Mouse (Mus musculus) embryonic fibroblast, embryonic 13.5 days (primary cell): ENCODE measurements at regions not wholly inside any gene's neighbourhood (a gene's known extent, or its start where the extent isn't known, plus 50 kb on each side); places are given as distances from the start of the nearest gene placed in this dataset.
"Not testable (repeated sequence)": the region's sequence is repeated elsewhere in the genome, so short reads cannot be mapped to it uniquely, and the experiment has no call there.

ENCODE experiments used
- H3K27ac ChIP-seq: 2 replicates; pipeline ENCODE4 v1.5.1; 2012; ENCODE audit warnings: low read length, control low read depth, inconsistent platforms; ENCODE audit not compliant: insufficient read depth
- H3K4me1 ChIP-seq: 2 replicates; pipeline ENCODE4 v1.6.1; 2011; ENCODE audit warnings: low read length; ENCODE audit not compliant: control insufficient read depth, insufficient read depth
- H3K4me3 ChIP-seq: 2 replicates; pipeline ENCODE4 v1.5.1; 2011; ENCODE audit warnings: mild to moderate bottlenecking, control low read depth, low read length; ENCODE audit not compliant: insufficient read depth
- CTCF ChIP-seq: IDR thresholded peaks from 2 replicates; pipeline ENCODE4 v1.5.1; 2011; ENCODE audit warnings: mild to moderate bottlenecking, control low read depth, low read length, moderate library complexity, borderline replicate concordance; ENCODE audit not compliant: insufficient read depth
- POLR2A ChIP-seq: IDR thresholded peaks from 2 replicates; pipeline ENCODE4 v1.6.1; 2011; ENCODE audit warnings: low read depth, mild to moderate bottlenecking, control low read depth, low read length, moderate library complexity

DNA sequence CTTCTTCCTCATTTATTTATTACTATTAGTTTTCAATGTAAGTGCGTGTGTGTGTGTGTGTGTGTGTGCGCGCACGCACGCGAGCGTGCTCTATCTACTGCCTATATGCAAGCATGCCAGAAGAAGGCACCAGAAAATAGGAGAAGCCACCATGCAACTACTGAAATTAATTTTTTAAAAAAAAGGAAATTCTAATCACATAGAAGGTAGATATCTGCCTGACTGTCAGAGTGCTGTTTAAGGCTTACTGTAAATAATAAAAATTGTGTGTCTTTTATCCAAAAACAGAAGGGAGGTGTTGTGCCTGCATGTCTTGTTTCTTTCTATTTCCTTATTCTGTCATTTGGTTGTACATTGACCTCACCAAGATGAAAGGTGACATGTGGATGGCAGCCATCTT, 163.1 kb upstream of the Gdi2 start:
- H3K4me1 ChIP-seq, result no peaks in the 10 kb centered on the region
- no peak overlapping the region for H3K27ac ChIP-seq
- no peak for TF ChIP-seq CTCF
- TF ChIP-seq POLR2A, result no peak
- H3K4me3 ChIP-seq, result no peak overlapping the region

DNA sequence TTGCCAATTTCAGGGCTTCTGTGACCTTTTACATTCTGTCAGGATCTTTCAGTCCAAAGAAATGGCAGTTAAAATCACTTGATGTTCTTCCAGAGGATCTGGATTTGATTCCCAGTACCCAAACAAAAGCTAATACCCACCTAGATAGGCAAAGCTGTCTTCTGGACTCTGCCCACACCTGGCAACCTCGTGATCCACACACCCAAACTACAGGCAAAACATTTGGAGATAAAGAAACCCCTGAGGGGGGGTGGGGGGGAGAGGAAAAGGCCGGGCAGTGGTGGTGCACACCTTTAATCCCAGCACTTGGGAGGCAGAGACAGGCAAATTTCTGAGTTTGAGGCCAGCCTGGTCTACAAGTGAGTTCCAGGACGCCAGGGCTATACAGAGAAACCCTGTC, 160.1 kb upstream of the Gdi2 start:
- H3K4me3 ChIP-seq, H3K27ac ChIP-seq, H3K4me1 ChIP-seq: not testable (repeated sequence)

DNA sequence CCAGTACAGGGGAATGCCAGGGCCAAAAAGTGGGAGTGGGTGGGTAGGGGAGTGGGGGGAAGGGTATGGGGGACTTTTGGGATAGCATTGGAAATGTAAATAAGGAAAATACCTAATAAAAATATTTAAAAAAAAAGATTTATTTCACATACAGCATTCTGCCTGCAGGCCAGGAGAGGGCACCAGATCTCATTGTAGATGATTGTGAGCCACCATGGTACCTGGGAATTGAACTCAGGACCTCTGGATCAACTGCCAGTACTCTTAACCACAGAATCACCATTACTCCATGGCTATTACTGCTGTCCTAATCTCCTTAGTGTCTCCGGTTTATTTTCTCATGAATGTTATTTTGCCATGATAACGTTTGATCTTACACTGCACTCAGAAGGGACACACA, 132.1 kb upstream of the Gdi2 start:
- not testable (repeated sequence) for H3K4me3 ChIP-seq, H3K4me1 ChIP-seq, H3K27ac ChIP-seq

DNA sequence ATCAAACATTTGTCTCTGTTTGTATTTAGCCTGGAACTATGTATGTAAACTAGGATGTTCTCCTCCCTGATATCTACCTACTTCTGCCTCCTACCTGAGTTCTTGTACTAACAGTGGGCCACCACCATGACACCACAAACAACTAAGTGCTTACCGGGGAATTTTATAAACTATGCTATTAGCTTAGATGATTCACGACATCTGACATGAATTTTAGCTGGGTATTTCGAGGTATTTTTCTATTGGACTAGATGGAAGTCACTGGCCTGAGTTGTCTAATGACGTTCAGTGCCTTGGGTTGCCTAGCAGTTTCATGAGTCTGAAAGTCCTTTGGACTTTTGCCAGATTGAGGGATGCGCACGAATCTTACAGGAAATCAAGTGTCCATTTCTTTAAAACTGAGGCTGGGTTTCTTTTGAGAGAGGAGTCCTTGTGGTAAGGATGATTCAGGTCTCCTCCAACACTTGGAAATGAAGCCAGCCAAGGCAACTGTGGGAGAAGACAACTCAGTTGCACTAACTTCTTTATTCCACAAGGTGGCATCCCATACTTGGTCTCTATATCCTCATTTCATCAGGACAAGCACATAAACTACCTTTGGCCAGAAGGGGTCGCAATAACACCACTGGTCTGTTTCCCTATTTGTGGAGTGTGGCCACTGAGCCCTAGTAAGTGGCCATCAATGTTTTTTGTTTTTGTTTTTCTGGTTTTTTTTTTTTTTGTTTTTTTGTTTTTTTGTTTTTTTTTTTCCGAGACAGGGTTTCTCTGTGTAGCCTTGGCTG, 131.4 kb upstream of the Gdi2 start:
- not testable (repeated sequence) for H3K4me3 ChIP-seq, H3K4me1 ChIP-seq, H3K27ac ChIP-seq

- H3K4me1 ChIP-seq, H3K4me3 ChIP-seq, H3K27ac ChIP-seq: not testable (repeated sequence)
These were observed 127.6 kb upstream of the Gdi2 start for GRCm38 (mm10) chr13:3410281-3410680.

- Histone ChIP-seq H3K27ac (no peak overlapping the region), H3K4me3 (no peak overlapping the region), H3K4me1 (no peaks in the 10 kb centered on the region)
- TF ChIP-seq POLR2A, result no peak
- no peak for TF ChIP-seq CTCF
These were observed 120.8 kb upstream of the Gdi2 start for GRCm38 (mm10) chr13:3417026-3417425.

DNA sequence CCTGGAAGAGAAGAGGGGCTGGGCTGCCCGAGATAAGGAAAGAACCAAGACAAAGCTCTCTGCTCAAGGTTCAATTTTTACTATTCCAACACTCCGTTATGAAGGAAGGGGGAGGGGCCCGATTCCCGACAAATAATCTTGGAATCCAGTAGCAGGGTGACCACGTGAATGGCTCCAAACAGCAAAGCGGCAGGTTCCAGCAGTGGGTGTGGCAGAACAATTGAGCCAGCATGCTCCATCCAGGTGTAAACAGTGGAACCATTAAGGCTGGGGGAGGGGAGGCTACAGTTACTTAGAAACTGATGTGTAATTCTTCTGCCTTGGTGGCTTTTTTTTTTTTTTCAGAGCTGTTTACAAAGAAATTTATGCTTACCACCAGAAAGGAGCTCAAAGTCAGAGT, 82.5 kb upstream of the Gdi2 start:
- H3K4me3 ChIP-seq, result not testable (repeated sequence)

DNA sequence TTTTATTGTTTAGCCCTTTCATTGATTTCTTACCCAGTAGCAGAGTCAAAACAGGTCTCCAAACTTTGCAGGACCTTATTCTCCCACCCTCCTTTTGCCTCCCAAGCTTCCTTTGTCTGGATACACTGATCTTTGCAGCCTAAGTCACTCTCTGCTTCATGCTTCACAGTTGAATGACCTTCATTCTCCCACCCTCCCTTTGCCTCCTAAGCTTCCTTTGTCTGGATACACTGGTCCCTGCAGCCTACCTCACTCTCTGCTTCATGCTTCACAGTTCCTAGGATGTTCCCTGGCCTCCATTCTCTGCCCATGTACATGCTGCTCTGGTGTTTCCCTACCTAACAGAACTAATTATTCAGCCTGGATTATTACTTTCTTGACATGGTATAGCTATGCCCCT, 61.0 kb upstream of the Gdi2 start:
- Histone ChIP-seq H3K4me1 (no peaks in the 10 kb centered on the region), H3K27ac (no peak overlapping the region), H3K4me3 (no peak overlapping the region)
- TF ChIP-seq CTCF (no peak), POLR2A (no peak)

More for the DNA sequence above, 82.5 kb upstream of the Gdi2 start:
- H3K4me1 ChIP-seq, H3K27ac ChIP-seq: not testable (repeated sequence)

GRCm38 (mm10) chr13:3477997-3478728, 59.7 kb upstream of the Gdi2 start:
- Histone ChIP-seq H3K27ac (no peak overlapping the region), H3K4me3 (peak overlapping the region; percentile 47), H3K4me1 (no peaks in the 10 kb centered on the region)
- TF ChIP-seq POLR2A (0 out of 2 replicates have a peak, but pooled peaks have one; percentile 30), CTCF (no peak)
